Mouse (Mus musculus) heart, embryonic 12.5 days (tissue): ENCODE data around the gene Adprh. TPM values are rescaled to one million over a fixed set of nuclear protein-coding genes. Genes with fewer than 3 reads are reported as not detected.
A peak's percentile ranks its signal among the peaks of the same experiment; 100 is the strongest.
"Not testable (repeated sequence)": the region's sequence is repeated elsewhere in the genome, so short reads cannot be mapped to it uniquely, and the experiment has no call there.

ENCODE experiments used
- ATAC-seq: fragments of 200-750 bp; cut with Nextera tagmentation; 2 replicates; pipeline ENCODE4 v1.8.0; 2017; ENCODE audit warnings: moderate TSS enrichment, moderate library complexity; ENCODE audit not compliant: insufficient number of reproducible peaks, low FRiP score
- H3K27ac ChIP-seq: fragments of 300-500 bp; sonication (generic); 2 replicates; pipeline ENCODE4 v1.5.1; 2016; ENCODE audit warnings: mild to moderate bottlenecking, moderate library complexity; ENCODE audit not compliant: poor library complexity, severe bottlenecking
- H3K27me3 ChIP-seq: fragments of 300-500 bp; sonication (generic); replicated peaks from 2 replicates; pipeline ENCODE4 v1.6.1; 2016; ENCODE audit warnings: mild to moderate bottlenecking, moderate library complexity
- H3K36me3 ChIP-seq: fragments of 300-500 bp; sonication (generic); 2 replicates; pipeline ENCODE4 v1.6.1; 2016; ENCODE audit warnings: mild to moderate bottlenecking, moderate library complexity
- H3K4me1 ChIP-seq: fragments of 300-500 bp; sonication (generic); replicated peaks from 2 replicates; pipeline ENCODE4 v1.6.1; 2016; ENCODE audit warnings: mild to moderate bottlenecking
- H3K4me2 ChIP-seq: fragments of 300-500 bp; sonication (generic); 2 replicates; pipeline ENCODE4 v1.6.1; 2016; ENCODE audit warnings: mild to moderate bottlenecking, moderate library complexity
- H3K4me3 ChIP-seq: fragments of 300-500 bp; sonication (generic); 2 replicates; pipeline ENCODE4 v1.5.1; 2016; ENCODE audit warnings: mild to moderate bottlenecking
- H3K9ac ChIP-seq: fragments of 300-500 bp; sonication (generic); 2 replicates; pipeline ENCODE4 v1.6.1; 2016; ENCODE audit warnings: mild to moderate bottlenecking, moderate library complexity
- H3K9me3 ChIP-seq: fragments of 300-500 bp; sonication (generic); replicated peaks from 2 replicates; pipeline ENCODE4 v1.6.1; 2016; ENCODE audit warnings: mild to moderate bottlenecking, moderate library complexity
- WGBS: fragments of 180-500 bp; shearing (Covaris S2); methylation state at CpG from one replicate; pipeline ENCODE4 v1.1.7; 2016; 5-methylcytosine and 5-hydroxymethylcytosine counted together
- polyA plus RNA-seq: library from polyadenylated mRNA; unstranded; fragments of >200 nt; fragmentation: Nextera tagmentation; extraction: Ambion mirVana; gene quantifications from 2 replicates; pipeline ENCODE4 v1.2.1, GENCODE M21; 2016

Gene Adprh
- polyA plus RNA-seq, 1 experiment from 2014 or later = 115 TPM

DNA sequence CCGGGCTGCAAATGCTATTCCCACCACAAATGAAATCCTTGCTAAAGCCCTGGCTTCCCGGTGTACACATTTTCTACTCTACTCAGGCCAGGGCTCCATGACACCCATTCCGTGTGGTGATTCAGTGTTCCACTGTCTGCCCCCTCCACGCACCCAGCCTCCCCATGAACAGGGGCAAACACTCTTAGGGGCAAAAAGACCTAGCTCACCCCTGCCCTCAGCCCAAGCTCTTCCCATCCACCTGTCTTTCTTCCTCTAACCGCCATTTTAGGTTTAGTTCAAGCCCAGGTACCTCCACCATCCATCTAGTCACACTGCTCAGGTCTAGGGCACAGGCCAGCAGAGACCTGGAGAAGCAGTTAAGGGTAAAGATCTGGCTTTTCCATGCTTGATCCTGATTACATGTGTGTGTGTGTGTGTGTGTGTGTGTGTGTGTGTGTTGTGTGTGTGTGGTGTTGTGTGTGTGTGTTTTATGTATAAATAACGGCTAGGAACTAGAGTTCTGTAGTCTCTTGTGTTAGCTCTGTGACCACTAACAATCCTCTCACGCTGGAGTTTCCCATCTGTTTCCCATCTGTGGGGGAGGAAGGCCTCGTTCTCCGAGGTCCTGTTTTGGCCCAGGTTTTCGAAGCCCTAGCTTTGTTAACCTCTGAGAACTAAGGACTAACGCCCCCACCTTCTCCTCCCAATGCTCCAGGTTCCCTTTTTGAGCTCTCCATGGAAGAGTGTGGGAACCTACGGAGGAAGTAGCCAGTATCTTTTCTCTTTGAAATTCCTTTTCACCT, 890 bp downstream of the Adprh start:
- H3K36me3 ChIP-seq = peaks cover 40% of the 10 kb centered on the region
- WGBS = 51% methylated on average over 12 of the region's 12 CpGs
- H3K9ac ChIP-seq = peak overlapping the region; percentile 92
- ATAC-seq = no peak
- H3K4me3 ChIP-seq = peak overlapping the region; percentile 85
- H3K9me3 ChIP-seq = no peaks in the 10 kb centered on the region
- peak overlapping the region; percentile 83 for H3K4me2 ChIP-seq
- H3K4me1 ChIP-seq = peaks cover 9% of the 10 kb centered on the region
- H3K27ac ChIP-seq = peak overlapping the region; percentile 92
- 0 out of 2 replicates have a peak, but pooled peaks cover 6% of the 10 kb centered on the region for H3K27me3 ChIP-seq

DNA sequence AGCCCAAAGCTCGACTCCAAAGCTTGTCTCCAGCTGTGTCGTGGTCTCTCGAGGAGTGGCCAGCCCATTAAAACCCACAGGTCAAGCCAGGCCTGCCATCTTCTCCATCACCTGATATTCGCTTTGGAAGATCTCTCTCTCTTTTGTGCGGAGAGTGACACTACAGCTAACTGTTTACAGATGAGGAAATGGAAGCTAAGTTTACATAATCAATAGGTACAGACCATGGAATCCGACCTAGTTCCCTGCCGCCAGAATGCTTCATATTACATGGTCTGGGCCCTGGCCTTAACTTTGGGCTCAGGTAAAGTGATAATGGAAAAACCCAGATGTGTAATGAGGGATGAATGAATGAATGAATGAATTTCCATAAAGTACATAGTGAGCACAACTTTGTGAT, 1.8 kb downstream of the Adprh start:
- WGBS = 93% methylated on average over 7 of the region's 7 CpGs
- H3K27me3 ChIP-seq = 0 out of 2 replicates have a peak, but pooled peaks cover 3% of the 10 kb centered on the region
- peaks cover 48% of the 10 kb centered on the region for H3K36me3 ChIP-seq
- no peak overlapping the region for H3K27ac ChIP-seq
- H3K9ac ChIP-seq = no peak overlapping the region
- H3K4me3 ChIP-seq = no peak overlapping the region
- H3K9me3 ChIP-seq = no peaks in the 10 kb centered on the region
- no peak for ATAC-seq
- peaks cover 9% of the 10 kb centered on the region for H3K4me1 ChIP-seq
- no peak overlapping the region for H3K4me2 ChIP-seq

GRCm38 (mm10) chr16:38448458-38448857, 4.0 kb downstream of the Adprh start:
- H3K4me3 ChIP-seq = no peak overlapping the region
- WGBS = 90% methylated on average over 12 of the region's 12 CpGs
- ATAC-seq = no peak
- H3K36me3 ChIP-seq = peaks cover 70% of the 10 kb centered on the region
- no peak overlapping the region for H3K27ac ChIP-seq
- H3K4me1 ChIP-seq = peaks cover 9% of the 10 kb centered on the region
- no peak overlapping the region for H3K4me2 ChIP-seq
- H3K27me3 ChIP-seq = no peaks in the 10 kb centered on the region
- H3K9me3 ChIP-seq = peaks cover 7% of the 10 kb centered on the region; the same call in 1 of the 2 replicates
- H3K9ac ChIP-seq = no peak overlapping the region

GRCm38 (mm10) chr16:38447366-38447765, 5.1 kb downstream of the Adprh start:
- peaks cover 7% of the 10 kb centered on the region; the same call in 1 of the 2 replicates for H3K9me3 ChIP-seq
- H3K27me3 ChIP-seq = no peaks in the 10 kb centered on the region
- no peak overlapping the region for H3K4me2 ChIP-seq
- no peak overlapping the region for H3K4me3 ChIP-seq
- no peak for ATAC-seq
- WGBS = 87% methylated on average over 21 of the region's 21 CpGs
- H3K9ac ChIP-seq = no peak overlapping the region
- H3K27ac ChIP-seq = no peak overlapping the region
- peaks cover 9% of the 10 kb centered on the region for H3K4me1 ChIP-seq
- peaks cover 78% of the 10 kb centered on the region for H3K36me3 ChIP-seq

- not testable (repeated sequence) for H3K9ac ChIP-seq, H3K27ac ChIP-seq, H3K4me2 ChIP-seq, H3K4me3 ChIP-seq, H3K27me3 ChIP-seq, H3K4me1 ChIP-seq, H3K9me3 ChIP-seq, ATAC-seq
- 88% methylated on average over 2 of the region's 2 CpGs for WGBS
- H3K36me3 ChIP-seq = peaks cover 78% of the 10 kb centered on the region
Measured at GRCm38 (mm10) chr16:38446141-38446540, 6.4 kb downstream of the Adprh start.

- Histone ChIP-seq H3K9ac (no peak overlapping the region), H3K27me3 (no peaks in the 10 kb centered on the region), H3K4me3 (no peak overlapping the region), H3K9me3 (peaks cover 7% of the 10 kb centered on the region; the same call in 1 of the 2 replicates), H3K27ac (no peak overlapping the region), H3K36me3 (peaks cover 77% of the 10 kb centered on the region), H3K4me2 (no peak overlapping the region), H3K4me1 (no peaks in the 10 kb centered on the region)
- WGBS = 94% methylated on average over 20 of the region's 20 CpGs
- ATAC-seq = no peak
Measured at GRCm38 (mm10) chr16:38445576-38445975, 6.9 kb downstream of the Adprh start.

- no peaks in the 10 kb centered on the region for H3K27me3 ChIP-seq
- H3K4me3 ChIP-seq = no peak overlapping the region
- ATAC-seq = no peak
- H3K36me3 ChIP-seq = peaks cover 71% of the 10 kb centered on the region
- peaks cover 7% of the 10 kb centered on the region; the same call in 1 of the 2 replicates for H3K9me3 ChIP-seq
- WGBS = 82% methylated on average over 1 of the region's 1 CpGs
- no peak overlapping the region for H3K9ac ChIP-seq
- no peaks in the 10 kb centered on the region for H3K4me1 ChIP-seq
- no peak overlapping the region for H3K4me2 ChIP-seq
- H3K27ac ChIP-seq = no peak overlapping the region
Measured at GRCm38 (mm10) chr16:38445046-38445445, 7.5 kb downstream of the Adprh start.

DNA sequence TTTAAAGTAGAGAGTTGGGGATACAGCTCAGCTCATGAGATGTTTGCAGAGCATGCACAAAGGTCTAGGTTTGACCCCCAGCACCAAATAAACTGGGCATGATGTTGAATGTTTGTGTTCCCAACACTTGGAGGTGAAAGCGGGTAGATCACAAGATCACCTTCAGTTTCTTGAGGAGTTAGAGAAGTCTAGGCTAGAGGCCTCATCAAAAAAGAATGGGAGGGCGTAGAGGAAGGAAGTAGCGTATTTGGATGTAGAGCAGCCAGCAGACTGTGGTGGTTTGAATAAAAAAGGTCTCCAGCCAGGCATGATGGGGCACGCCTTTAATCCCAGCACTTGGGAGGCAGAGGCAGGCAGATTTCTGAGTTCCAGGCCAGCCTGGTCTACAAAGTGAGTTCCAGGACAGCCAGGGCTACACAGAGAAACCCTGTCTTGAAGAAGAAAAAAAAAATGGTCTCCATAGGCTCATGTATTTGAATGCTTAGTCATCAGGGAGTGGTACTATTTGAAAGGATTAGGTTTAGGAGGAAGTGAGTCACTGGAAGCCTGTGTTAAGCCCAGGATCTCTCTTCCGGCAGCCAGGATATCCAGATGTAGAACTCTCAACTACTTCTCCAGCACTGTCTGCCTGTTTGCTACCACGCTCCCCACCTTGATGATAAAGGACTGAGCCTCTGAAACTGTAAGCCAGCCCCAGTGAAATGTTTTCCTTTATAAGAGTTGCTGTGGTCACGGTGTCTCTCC, 8.6 kb downstream of the Adprh start:
- Histone ChIP-seq H3K9me3 (peaks cover 7% of the 10 kb centered on the region; the same call in 1 of the 2 replicates), H3K27me3 (no peaks in the 10 kb centered on the region), H3K9ac (no peak overlapping the region), H3K36me3 (peaks cover 62% of the 10 kb centered on the region), H3K27ac (no peak overlapping the region), H3K4me3 (no peak overlapping the region), H3K4me1 (no peaks in the 10 kb centered on the region), H3K4me2 (no peak overlapping the region)
- ATAC-seq = no peak
- WGBS = 93% methylated on average over 7 of the region's 7 CpGs

DNA sequence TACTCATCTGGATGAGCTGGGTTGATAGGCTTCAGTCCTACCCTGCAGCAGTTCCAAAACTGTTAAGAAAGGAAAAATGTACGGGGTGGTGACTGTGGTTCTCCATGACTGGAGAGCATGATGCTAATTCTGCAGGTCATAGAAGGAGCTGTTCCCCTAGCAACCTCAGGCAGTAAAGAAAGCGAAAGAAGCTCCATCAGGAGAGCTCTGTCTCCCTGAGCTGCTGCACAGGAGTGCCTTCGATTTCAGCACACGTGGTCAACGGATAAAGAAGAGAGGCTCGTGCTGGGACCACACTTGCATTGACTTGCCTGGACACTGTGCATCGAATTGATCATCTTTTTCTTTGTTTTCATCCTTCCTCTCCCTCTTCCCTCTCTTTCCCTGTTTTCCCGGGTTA, 10.3 kb downstream of the Adprh start:
- Histone ChIP-seq H3K9me3 (peaks cover 7% of the 10 kb centered on the region; the same call in 1 of the 2 replicates), H3K4me2 (no peak overlapping the region), H3K27ac (no peak overlapping the region), H3K27me3 (no peaks in the 10 kb centered on the region), H3K4me3 (no peak overlapping the region), H3K36me3 (peaks cover 45% of the 10 kb centered on the region), H3K4me1 (no peaks in the 10 kb centered on the region), H3K9ac (no peak overlapping the region)
- no peak for ATAC-seq
- 78% methylated on average over 8 of the region's 8 CpGs for WGBS

GRCm38 (mm10) chr16:38441611-38442010, 10.9 kb downstream of the Adprh start:
- 84% methylated on average over 5 of the region's 5 CpGs for WGBS
- no peak for ATAC-seq
- Histone ChIP-seq H3K27me3 (no peaks in the 10 kb centered on the region), H3K4me3 (no peak overlapping the region), H3K9me3 (peaks cover 7% of the 10 kb centered on the region; the same call in 1 of the 2 replicates), H3K36me3 (peaks cover 39% of the 10 kb centered on the region), H3K4me1 (no peaks in the 10 kb centered on the region), H3K4me2 (no peak overlapping the region), H3K9ac (no peak overlapping the region), H3K27ac (no peak overlapping the region)

- ATAC-seq = no peak
- Histone ChIP-seq H3K9ac (no peak overlapping the region), H3K9me3 (peaks cover 7% of the 10 kb centered on the region; the same call in 1 of the 2 replicates), H3K4me1 (no peaks in the 10 kb centered on the region), H3K36me3 (peaks cover 27% of the 10 kb centered on the region), H3K27me3 (no peaks in the 10 kb centered on the region), H3K27ac (no peak overlapping the region), H3K4me2 (no peak overlapping the region), H3K4me3 (no peak overlapping the region)
- 51% methylated on average over 6 of the region's 6 CpGs for WGBS
Measured at GRCm38 (mm10) chr16:38440403-38440802, 12.1 kb downstream of the Adprh start.
